Mouse (Mus musculus): ENCODE results near the gene Arnt2. TPM values are rescaled to one million over a fixed set of nuclear protein-coding genes. Genes with fewer than 3 reads are reported as not detected.

The Arnt2 gene
- polyA plus RNA-seq, 1 experiment from 2014 or later, result 40.9 TPM

DNA sequence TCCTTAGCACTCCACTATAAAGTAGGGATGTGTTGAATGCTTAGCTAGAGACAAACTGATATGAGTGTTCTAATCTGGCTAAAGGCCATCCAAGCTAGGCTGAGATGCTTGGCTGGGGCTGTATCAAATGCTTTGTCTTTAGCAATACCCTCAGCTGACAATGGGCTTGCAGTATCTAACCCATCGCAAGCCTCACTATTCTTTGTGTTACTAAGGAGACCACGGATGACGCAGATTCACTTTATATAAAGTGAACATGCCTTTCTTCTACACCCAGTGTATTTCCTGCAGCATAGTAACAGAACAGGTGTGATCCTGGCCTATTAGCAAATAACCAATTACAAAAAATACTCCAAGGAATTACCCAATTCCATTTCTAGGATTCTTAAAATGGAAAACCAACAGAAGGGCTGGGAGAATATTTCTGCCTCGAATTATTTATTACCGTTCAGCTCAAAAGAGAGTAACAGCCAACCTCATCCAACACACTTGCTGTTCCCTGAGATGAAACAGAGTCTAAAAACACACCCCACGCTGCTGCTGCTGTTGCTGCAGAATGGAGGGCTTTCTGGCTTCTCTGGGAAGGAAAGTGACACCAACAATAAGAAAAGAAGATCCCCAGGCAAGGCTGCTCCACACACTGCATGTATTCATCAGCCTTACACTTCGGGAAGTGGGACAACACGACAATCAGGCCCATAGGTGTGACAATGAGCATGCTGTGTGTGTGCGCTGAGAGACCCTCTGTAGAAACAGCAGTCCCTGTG, 61.6 kb downstream of the Arnt2 start:
- peaks cover 17% of the 10 kb centered on the region for H3K36me3 ChIP-seq (ENCODE audit: control insufficient read depth, insufficient read depth, low read length)
- DNase-seq (ENCODE audit: low spot score), result no peak
- H3K27ac ChIP-seq (ENCODE audit: low read depth, low read length), result no peak overlapping the region
- H3K4me2 ChIP-seq (ENCODE audit: low read depth, low read length, severe bottlenecking), result no peak overlapping the region
- H3K27me3 ChIP-seq (ENCODE audit: control insufficient read depth, insufficient read depth, low read length), result no peaks in the 10 kb centered on the region
- peaks cover under 1% of the 10 kb centered on the region; the same call in 1 of the 2 replicates for H3K9me3 ChIP-seq (ENCODE audit: control insufficient read depth, low read length)
- ATAC-seq (replicated peaks; ENCODE audit: low FRiP score), result no peak
- no peak overlapping the region for H3K9ac ChIP-seq (ENCODE audit: low read length)
- H3K4me1 ChIP-seq (replicated peaks; ENCODE audit: control insufficient read depth, insufficient read depth, low read length), result no peaks in the 10 kb centered on the region
- WGBS, result 89% methylated on average over 9 of the region's 9 CpGs
- H3K4me3 ChIP-seq (ENCODE audit: low read depth, low read length), result no peak overlapping the region

DNA sequence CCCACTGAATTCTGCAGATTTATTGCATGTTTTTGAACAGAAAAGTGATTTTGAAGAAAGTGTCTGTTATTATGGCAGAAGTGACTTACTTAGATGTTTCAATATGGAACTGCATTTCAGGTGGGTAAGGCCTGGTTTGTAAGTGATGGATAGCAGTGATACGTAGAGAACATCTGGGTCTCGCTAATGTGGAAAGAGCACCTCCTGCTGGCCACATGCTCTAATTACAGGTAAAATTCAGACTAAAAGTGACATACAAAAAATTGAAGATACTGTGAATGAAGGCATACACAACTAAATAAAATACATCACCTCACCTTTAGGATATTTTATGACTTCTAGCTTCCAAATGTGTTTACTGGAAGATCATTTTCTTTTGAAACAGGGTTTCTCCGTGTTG, 66.8 kb downstream of the Arnt2 start:
- H3K27ac ChIP-seq (ENCODE audit: low read depth, low read length), result no peak overlapping the region
- peaks cover 20% of the 10 kb centered on the region for H3K36me3 ChIP-seq (ENCODE audit: control insufficient read depth, insufficient read depth, low read length)
- no peak overlapping the region for H3K9ac ChIP-seq (ENCODE audit: low read length)
- H3K4me3 ChIP-seq (ENCODE audit: low read depth, low read length), result no peak overlapping the region
- no peaks in the 10 kb centered on the region for H3K27me3 ChIP-seq (ENCODE audit: control insufficient read depth, insufficient read depth, low read length)
- H3K4me1 ChIP-seq (replicated peaks; ENCODE audit: control insufficient read depth, insufficient read depth, low read length), result no peaks in the 10 kb centered on the region
- H3K4me2 ChIP-seq (ENCODE audit: low read depth, low read length, severe bottlenecking), result no peak overlapping the region
- WGBS, result 95% methylated on average over 3 of the region's 3 CpGs
- no peak for ATAC-seq (replicated peaks; ENCODE audit: low FRiP score)
- DNase-seq (ENCODE audit: low spot score), result no peak
- H3K9me3 ChIP-seq (ENCODE audit: control insufficient read depth, low read length), result peaks cover 2% of the 10 kb centered on the region; the same call in 1 of the 2 replicates

GRCm38 (mm10) chr7:84341001-84341400, 69.0 kb downstream of the Arnt2 start:
- Histone ChIP-seq H3K27me3 (ENCODE audit: control insufficient read depth, insufficient read depth, low read length) (no peaks in the 10 kb centered on the region), H3K27ac (ENCODE audit: low read depth, low read length) (no peak overlapping the region), H3K4me2 (ENCODE audit: low read depth, low read length, severe bottlenecking) (no peak overlapping the region), H3K36me3 (ENCODE audit: control insufficient read depth, insufficient read depth, low read length) (peaks cover 20% of the 10 kb centered on the region), H3K4me1 (replicated peaks; ENCODE audit: control insufficient read depth, insufficient read depth, low read length) (no peaks in the 10 kb centered on the region), H3K9me3 (ENCODE audit: control insufficient read depth, low read length) (peaks cover 2% of the 10 kb centered on the region; the same call in 1 of the 2 replicates), H3K4me3 (ENCODE audit: low read depth, low read length) (no peak overlapping the region), H3K9ac (ENCODE audit: low read length) (no peak overlapping the region)
- WGBS, result 81% methylated on average over 1 of the region's 1 CpGs
- ATAC-seq (replicated peaks; ENCODE audit: low FRiP score) (no peak), DNase-seq (ENCODE audit: low spot score) (no peak)

GRCm38 (mm10) chr7:84339186-84339585, 70.8 kb downstream of the Arnt2 start:
- Histone ChIP-seq H3K9ac (ENCODE audit: low read length) (no peak overlapping the region), H3K27ac (ENCODE audit: low read depth, low read length) (no peak overlapping the region), H3K4me1 (replicated peaks; ENCODE audit: control insufficient read depth, insufficient read depth, low read length) (no peaks in the 10 kb centered on the region), H3K9me3 (ENCODE audit: control insufficient read depth, low read length) (peaks cover 2% of the 10 kb centered on the region; the same call in 1 of the 2 replicates), H3K4me2 (ENCODE audit: low read depth, low read length, severe bottlenecking) (no peak overlapping the region), H3K4me3 (ENCODE audit: low read depth, low read length) (no peak overlapping the region), H3K27me3 (ENCODE audit: control insufficient read depth, insufficient read depth, low read length) (no peaks in the 10 kb centered on the region), H3K36me3 (ENCODE audit: control insufficient read depth, insufficient read depth, low read length) (peaks cover 11% of the 10 kb centered on the region)
- DNase-seq (ENCODE audit: low spot score) (no peak), ATAC-seq (replicated peaks; ENCODE audit: low FRiP score) (no peak)
- WGBS, result 68% methylated on average over 1 of the region's 1 CpGs

DNA sequence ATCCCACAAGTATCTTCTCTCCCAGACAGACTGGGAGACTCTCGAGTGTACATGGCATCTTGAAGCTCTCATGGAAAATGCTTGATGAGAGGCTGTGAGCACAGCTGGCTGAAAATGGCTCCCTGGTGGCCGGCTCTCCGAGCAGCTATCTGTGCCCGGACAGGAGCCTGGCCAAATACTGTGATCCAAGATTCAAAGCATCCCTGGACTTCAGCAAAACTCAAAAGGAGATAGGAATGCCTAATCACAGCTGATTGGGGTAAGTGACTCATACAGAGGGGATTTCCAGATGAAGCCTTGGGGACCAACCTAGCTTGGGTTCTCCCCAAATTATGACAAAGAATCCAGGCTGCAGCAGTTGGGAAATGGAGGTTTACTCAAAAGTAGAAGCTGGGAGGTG, 72.2 kb downstream of the Arnt2 start:
- Histone ChIP-seq H3K4me2 (ENCODE audit: low read depth, low read length, severe bottlenecking) (no peak overlapping the region), H3K36me3 (ENCODE audit: control insufficient read depth, insufficient read depth, low read length) (no peaks in the 10 kb centered on the region), H3K27me3 (ENCODE audit: control insufficient read depth, insufficient read depth, low read length) (no peaks in the 10 kb centered on the region), H3K9ac (ENCODE audit: low read length) (no peak overlapping the region), H3K9me3 (ENCODE audit: control insufficient read depth, low read length) (no peaks in the 10 kb centered on the region), H3K27ac (ENCODE audit: low read depth, low read length) (no peak overlapping the region), H3K4me1 (replicated peaks; ENCODE audit: control insufficient read depth, insufficient read depth, low read length) (0 out of 2 replicates have a peak, but pooled peaks cover 2% of the 10 kb centered on the region), H3K4me3 (ENCODE audit: low read depth, low read length) (no peak overlapping the region)
- no peak for DNase-seq (ENCODE audit: low spot score)
- 85% methylated on average over 4 of the region's 4 CpGs for WGBS
- no peak for ATAC-seq (replicated peaks; ENCODE audit: low FRiP score)

DNA sequence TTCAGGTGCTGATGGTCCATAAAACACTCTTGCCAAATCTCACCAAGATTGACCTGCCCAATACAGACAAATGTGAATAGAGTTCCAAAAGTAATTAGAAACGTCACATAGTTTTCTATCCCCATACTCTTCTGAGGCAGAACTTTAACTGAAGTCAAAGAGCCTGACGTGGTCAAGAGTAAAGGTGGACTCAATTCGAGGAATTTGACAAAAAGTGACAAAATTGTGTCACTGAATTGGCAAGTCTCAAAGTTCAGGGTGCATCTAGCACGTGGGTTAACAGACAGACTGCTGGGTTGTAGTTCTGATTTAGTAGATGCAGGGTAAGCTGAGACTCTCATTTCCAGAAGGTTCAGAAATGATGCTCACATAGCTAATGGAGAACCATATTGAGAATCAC, 73.1 kb downstream of the Arnt2 start:
- Histone ChIP-seq H3K27me3 (ENCODE audit: control insufficient read depth, insufficient read depth, low read length) (no peaks in the 10 kb centered on the region), H3K4me1 (replicated peaks; ENCODE audit: control insufficient read depth, insufficient read depth, low read length) (0 out of 2 replicates have a peak, but pooled peaks cover 2% of the 10 kb centered on the region), H3K9me3 (ENCODE audit: control insufficient read depth, low read length) (no peaks in the 10 kb centered on the region), H3K9ac (ENCODE audit: low read length) (no peak overlapping the region), H3K4me2 (ENCODE audit: low read depth, low read length, severe bottlenecking) (no peak overlapping the region), H3K27ac (ENCODE audit: low read depth, low read length) (no peak overlapping the region), H3K4me3 (ENCODE audit: low read depth, low read length) (no peak overlapping the region), H3K36me3 (ENCODE audit: control insufficient read depth, insufficient read depth, low read length) (no peaks in the 10 kb centered on the region)
- ATAC-seq (replicated peaks; ENCODE audit: low FRiP score) (no peak), DNase-seq (ENCODE audit: low spot score) (no peak)
- 91% methylated on average over 4 of the region's 4 CpGs for WGBS

DNA sequence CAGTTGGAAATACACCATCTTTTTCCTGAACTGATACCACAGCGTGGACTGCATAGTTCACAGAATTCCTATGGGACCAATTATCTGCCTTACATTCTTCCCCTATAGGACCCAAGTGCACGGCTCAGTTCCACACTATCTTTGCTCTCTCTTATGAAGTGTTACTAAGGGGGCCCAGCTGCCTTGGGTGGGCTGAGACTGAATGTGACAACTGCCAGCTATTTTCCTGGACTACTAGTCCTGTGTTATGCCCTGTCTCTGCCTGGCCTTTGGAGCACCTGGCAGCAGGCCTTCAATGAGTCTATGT, 73.4 kb downstream of the Arnt2 start:
- no peaks in the 10 kb centered on the region for H3K36me3 ChIP-seq (ENCODE audit: control insufficient read depth, insufficient read depth, low read length)
- H3K4me2 ChIP-seq (ENCODE audit: low read depth, low read length, severe bottlenecking), result no peak overlapping the region
- H3K9me3 ChIP-seq (ENCODE audit: control insufficient read depth, low read length), result no peaks in the 10 kb centered on the region
- ATAC-seq (replicated peaks; ENCODE audit: low FRiP score) (no peak), DNase-seq (ENCODE audit: low spot score) (no peak)
- H3K4me3 ChIP-seq (ENCODE audit: low read depth, low read length), result no peak overlapping the region
- no peaks in the 10 kb centered on the region for H3K27me3 ChIP-seq (ENCODE audit: control insufficient read depth, insufficient read depth, low read length)
- no peak overlapping the region for H3K9ac ChIP-seq (ENCODE audit: low read length)
- H3K4me1 ChIP-seq (replicated peaks; ENCODE audit: control insufficient read depth, insufficient read depth, low read length), result 0 out of 2 replicates have a peak, but pooled peaks cover 2% of the 10 kb centered on the region
- WGBS, result 75% methylated on average over 2 of the region's 2 CpGs
- H3K27ac ChIP-seq (ENCODE audit: low read depth, low read length), result no peak overlapping the region

- WGBS, result 82% methylated on average over 6 of the region's 6 CpGs
- Histone ChIP-seq H3K9ac (ENCODE audit: low read length) (no peak overlapping the region), H3K9me3 (ENCODE audit: control insufficient read depth, low read length) (no peaks in the 10 kb centered on the region), H3K36me3 (ENCODE audit: control insufficient read depth, insufficient read depth, low read length) (no peaks in the 10 kb centered on the region), H3K27ac (ENCODE audit: low read depth, low read length) (no peak overlapping the region), H3K27me3 (ENCODE audit: control insufficient read depth, insufficient read depth, low read length) (no peaks in the 10 kb centered on the region), H3K4me3 (ENCODE audit: low read depth, low read length) (no peak overlapping the region), H3K4me1 (replicated peaks; ENCODE audit: control insufficient read depth, insufficient read depth, low read length) (0 out of 2 replicates have a peak, but pooled peaks cover 2% of the 10 kb centered on the region), H3K4me2 (ENCODE audit: low read depth, low read length, severe bottlenecking) (no peak overlapping the region)
- ATAC-seq (replicated peaks; ENCODE audit: low FRiP score) (no peak), DNase-seq (ENCODE audit: low spot score) (no peak)
These were observed 74.0 kb downstream of the Arnt2 start for GRCm38 (mm10) chr7:84335766-84336579.
